Mouse (Mus musculus) megakaryocyte-erythroid progenitor cell, adult 5 weeks (primary cell): ENCODE measurements around the gene Ott. TPM values are rescaled to one million over a fixed set of nuclear protein-coding genes. Genes with fewer than 3 reads are reported as not detected.

Experiments used
- polyA plus RNA-seq: library from polyadenylated mRNA; stranded (reverse); fragments of >175 nt; gene quantifications from 2 replicates; pipeline ENCODE4 v1.2.3, GENCODE M21; 2012

Gene Ott
- not detected in 2 replicates for polyA plus RNA-seq

DNA sequence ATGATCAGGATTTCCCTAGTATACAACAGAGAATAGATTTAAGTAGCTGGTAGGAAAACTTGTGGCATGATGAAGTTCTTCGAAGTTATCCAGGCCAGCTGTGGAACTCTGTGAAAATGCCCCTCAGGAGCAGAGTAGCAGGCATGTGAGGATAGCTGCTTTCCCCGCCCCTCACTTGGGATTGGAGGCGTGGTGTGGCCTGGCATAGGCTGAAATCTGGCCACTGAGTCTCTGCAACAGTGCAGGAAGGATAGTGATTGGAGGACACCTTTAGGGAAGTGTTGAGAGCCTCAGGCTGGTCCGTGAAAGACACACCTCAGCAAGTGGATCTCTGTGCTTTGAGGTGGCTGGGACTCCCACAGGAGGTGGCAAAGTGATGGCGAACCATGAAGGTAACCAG, at the start of gene Ott:
Gene Ott, plus strand, starts transcription at position 301 of the 400 bp plus-strand sequence.

Other genes with a start within 250 kb of the Ott start
- not detected in 2 replicates for gene Luzp4, start 216.6 kb upstream of the Ott start, polyA plus RNA-seq
- not detected in 2 replicates for gene Gm15093, start 198.1 kb downstream of the Ott start, polyA plus RNA-seq